21 mouse cellular contexts compared by ENCODE assay signal in the genomic region with DNA sequence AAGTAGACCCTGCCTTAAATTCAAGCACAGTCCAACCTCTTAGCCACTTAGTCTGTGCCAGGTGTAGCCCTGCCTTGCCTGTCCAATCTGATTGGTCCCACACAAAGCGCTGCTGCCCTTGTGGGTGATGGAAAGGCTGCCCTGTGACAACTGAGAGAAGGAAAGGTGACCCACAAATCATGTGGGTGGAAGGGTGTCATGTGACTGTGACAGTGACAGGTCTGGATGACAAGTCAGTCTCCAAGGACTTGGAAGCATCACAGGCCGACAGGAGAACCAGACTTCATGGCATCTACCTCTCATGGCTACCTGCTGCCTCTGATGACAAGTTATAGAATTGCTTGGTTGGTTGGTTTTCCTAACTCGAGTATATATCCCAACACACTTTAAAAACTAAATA. TPM values are rescaled to one million over a fixed set of nuclear protein-coding genes. Genes with fewer than 3 reads are reported as not detected.
DNase-seq lines count a peak whose midpoint lies in the region; TF ChIP-seq lines count a peak whose summit lies in the region.
"Had no signal": no experiment of that assay in that cellular context is flagged by ENCODE, and none has a peak within 500 bp of the region (broad histone marks: within the 10 kb centered on the region; RNA-seq: fewer than 3 reads in every experiment).

No protein-coding gene starts in this region.

- WGBS in heart, embryonic 10.5 days, result 77% methylated on average over 3 of the region's 3 CpGs
- WGBS in olfactory bulb, adult 2 months, result 83% methylated on average over 3 of the region's 3 CpGs
- 80% methylated on average over 3 of the region's 3 CpGs for WGBS in embryonic facial prominence, embryonic 10.5 days

- DNase-seq in heart, adult 11 months, result peak; percentile 64
- no peak for DNase-seq in heart, postnatal 36 days
- peak; percentile 63 for DNase-seq in heart, embryonic 10.5 days (ENCODE audit: low spot score)
- DNase-seq in heart, adult 9 months (ENCODE audit: low spot score in 2 of 2), result no peak
- no peak for DNase-seq in layer of hippocampus, adult 2 months (ENCODE audit: low spot score in 2 of 2)
- DNase-seq in layer of hippocampus, adult 9-11 months, result no peak
- no peak for DNase-seq in embryonic facial prominence, embryonic 10.5 days (ENCODE audit: low spot score)
- DNase-seq: adrenal gland, adult 2 months; adrenal gland, adult 8-10 months; adrenal gland, postnatal 10 days; adrenal gland, postnatal 14 days; adrenal gland, postnatal 25 days; adrenal gland, postnatal 36 days; B cell, adult 2 months; cerebellum, adult 11 months; cerebellum, adult 11-12 months had no signal

- intact Hi-C loops in heart, postnatal 36 days (cut with DNase I), result loop anchor here (5.0 kb wide), 2 partner anchors 51 to 541 kb away; no protein-coding TSS in a partner anchor

- no peaks in the 10 kb centered on the region for H3K36me3 ChIP-seq in heart, embryonic 10.5 days
- no peaks in the 10 kb centered on the region; the same call in 1 of the 2 replicates for H3K36me3 ChIP-seq in embryonic facial prominence, embryonic 10.5 days (replicated peaks)

- no peak overlapping the region for H3K4me3 ChIP-seq in heart, embryonic 10.5 days
- no peak overlapping the region for H3K4me3 ChIP-seq in layer of hippocampus, adult 2 months
- H3K4me3 ChIP-seq in olfactory bulb, adult 2 months (ENCODE audit: insufficient read depth, low read depth, low read length), result no peak overlapping the region
- H3K4me3 ChIP-seq in embryonic facial prominence, embryonic 10.5 days, result no peak overlapping the region

- no peaks in the 10 kb centered on the region for H3K27me3 ChIP-seq in heart, embryonic 10.5 days (ENCODE audit: insufficient read depth, poor library complexity, severe bottlenecking)
- H3K27me3 ChIP-seq in embryonic facial prominence, embryonic 10.5 days (replicated peaks; ENCODE audit: low read depth, poor library complexity, severe bottlenecking), result no peaks in the 10 kb centered on the region
- H3K27me3 ChIP-seq: CH12.LX, Patski had no signal

- no peaks in the 10 kb centered on the region for H3K9me3 ChIP-seq in heart, embryonic 10.5 days
- no peaks in the 10 kb centered on the region for H3K9me3 ChIP-seq in embryonic facial prominence, embryonic 10.5 days
- H3K9me3 ChIP-seq: G1E had no signal

- no peak for TF ChIP-seq CTCF in layer of hippocampus, adult 2 months (conservative IDR thresholded peaks at IDR 0.05)
- no peak for TF ChIP-seq CTCF in olfactory bulb, adult 2 months (IDR thresholded peaks at IDR 0.05; ENCODE audit: insufficient read depth, low read depth, low read length)

- H3K4me1 ChIP-seq in heart, embryonic 10.5 days, result no peaks in the 10 kb centered on the region
- peaks cover 8% of the 10 kb centered on the region for H3K4me1 ChIP-seq in olfactory bulb, adult 2 months (ENCODE audit: control insufficient read depth, insufficient read depth, low read length)
- peaks cover 3% of the 10 kb centered on the region; the same call in 1 of the 2 replicates for H3K4me1 ChIP-seq in embryonic facial prominence, embryonic 10.5 days

- no peak overlapping the region for H3K27ac ChIP-seq in heart, embryonic 10.5 days
- H3K27ac ChIP-seq in layer of hippocampus, adult 2 months, result peak overlapping the region; percentile 8; the same call in 1 of the 2 replicates
- H3K27ac ChIP-seq in olfactory bulb, adult 2 months (ENCODE audit: insufficient read depth, low read depth, low read length), result peak overlapping the region; percentile 60; the same call in 1 of the 2 replicates
- no peak overlapping the region for H3K27ac ChIP-seq in embryonic facial prominence, embryonic 10.5 days (replicated peaks)

- TF ChIP-seq POLR2A in olfactory bulb, adult 2 months (IDR thresholded peaks at IDR 0.05; ENCODE audit: insufficient read depth, low read depth, low read length), result no peak

RNA-seq across cellular contexts. Expression of a gene that starts 32.1 kb away (rescaled TPM):
- 1 to 10 TPM; 4.6 to 5.2 TPM for total RNA-seq in heart, postnatal 36 days (2021)
- 2.1 and 3.8 TPM in 2 replicates for polyA plus RNA-seq in heart, embryonic 10.5 days (2016; fragmentation: Nextera tagmentation; extraction: Ambion mirVana)
- 1 to 10 TPM; 4.2 to 4.8 TPM for total RNA-seq in layer of hippocampus, adult 2 months (2021)
- not detected in 2 replicates for polyA plus RNA-seq in olfactory bulb, adult 2 months (2012; ENCODE audit: insufficient read depth, insufficient read length, low replicate concordance, missing spikeins)
- polyA plus RNA-seq in embryonic facial prominence, embryonic 10.5 days (2016; fragmentation: Nextera tagmentation; extraction: Ambion mirVana), result 0.42 and 0.45 TPM in 2 replicates
- total RNA-seq: MEL had no signal
- polyA plus RNA-seq: G1E had no signal

Comparison
In these comparisons a context has a peak if more than half of its experiments do, and no peak if none do; other contexts are left out.
1. DNase-seq: peak in heart, adult 11 months (single experiment) and heart, embryonic 10.5 days (single experiment); none in heart, postnatal 36 days (0 of 2), heart, adult 9 months (0 of 2), layer of hippocampus, adult 2 months (0 of 2), layer of hippocampus, adult 9-11 months (single experiment) and embryonic facial prominence, embryonic 10.5 days (single experiment).
2. H3K27ac ChIP-seq: peak in layer of hippocampus, adult 2 months (single experiment) and olfactory bulb, adult 2 months (single experiment); none in heart, embryonic 10.5 days (single experiment) and embryonic facial prominence, embryonic 10.5 days (single experiment).